Mouse (Mus musculus) hindbrain, postnatal 0 days (tissue): Measurements from ENCODE around the gene Hoxd4. TPM values are rescaled to one million over a fixed set of nuclear protein-coding genes. Genes with fewer than 3 reads are reported as not detected.

ENCODE experiments used
- ATAC-seq: fragments of 200-750 bp; cut with Nextera tagmentation; 2 replicates; pipeline ENCODE4 v1.8.0; 2017; ENCODE audit warnings: mild to moderate bottlenecking, moderate TSS enrichment, moderate library complexity
- DNase-seq: peaks from one replicate; pipeline ENCODE4 v3.0.0-alpha.2; 2015; ENCODE audit warnings: low spot score
- H3K27ac ChIP-seq: fragments of 300-500 bp; sonication (generic); 2 replicates; pipeline ENCODE4 v1.5.1; 2014; ENCODE audit warnings: mild to moderate bottlenecking
- H3K27me3 ChIP-seq: fragments of 300-500 bp; sonication (generic); 2 replicates; pipeline ENCODE4 v1.6.1; 2014; ENCODE audit warnings: low read length, mixed read lengths; ENCODE audit not compliant: insufficient read depth
- H3K36me3 ChIP-seq: fragments of 300-500 bp; sonication (generic); 2 replicates; pipeline ENCODE4 v1.6.1; 2014; ENCODE audit warnings: low read length, mixed read lengths; ENCODE audit not compliant: insufficient read depth
- H3K4me1 ChIP-seq: fragments of 300-500 bp; sonication (generic); 2 replicates; pipeline ENCODE4 v1.6.1; 2014; ENCODE audit warnings: antibody characterized with exemption, low read length, mixed read lengths; ENCODE audit not compliant: insufficient read depth
- H3K4me2 ChIP-seq: fragments of 300-500 bp; sonication (generic); 2 replicates; pipeline ENCODE4 v1.6.1; 2014; ENCODE audit warnings: low read depth, mild to moderate bottlenecking, low read length, moderate library complexity, mixed read lengths
- H3K4me3 ChIP-seq: fragments of 300-500 bp; sonication (generic); 2 replicates; pipeline ENCODE4 v1.5.1; 2014; ENCODE audit warnings: low read length
- H3K9ac ChIP-seq: fragments of 300-500 bp; sonication (generic); replicated peaks from 2 replicates; pipeline ENCODE4 v1.6.1; 2014; ENCODE audit warnings: mild to moderate bottlenecking, low read length, moderate library complexity, mixed read lengths
- H3K9me3 ChIP-seq: fragments of 300-500 bp; sonication (generic); 2 replicates; pipeline ENCODE4 v1.6.1; 2016; ENCODE audit warnings: low read length, mixed read lengths
- CTCF ChIP-seq: IDR thresholded peaks from 2 replicates; pipeline ENCODE4 v1.5.1; 2016; ENCODE audit warnings: antibody characterized with exemption, control low read depth, low read depth
- WGBS: fragments of 180-500 bp; shearing (Covaris S2); extraction: QIAGEN DNeasy Blood & Tissue Kit; methylation state at CpG from one replicate; pipeline ENCODE4 v1.1.7; 2014; 5-methylcytosine and 5-hydroxymethylcytosine counted together
- polyA plus RNA-seq: library from polyadenylated mRNA; unstranded; fragments of >200 nt; fragmentation: Nextera tagmentation; extraction: Ambion mirVana; gene quantifications from 2 replicates; pipeline ENCODE4 v1.2.1, GENCODE M21; 2015
- total RNA-seq: library from RNA; depleted of rRNA; stranded (reverse); fragments of >200 nt; gene quantifications from 2 replicates; pipeline ENCODE4 v1.2.3, GENCODE M21; 2014

The Hoxd4 gene
- total and polyA plus RNA-seq, 2 experiments from 2014 or later: 1.6 to 18.1 TPM

GRCm38 (mm10) chr2:74668370-74669229 is 43.1 kb upstream of the Hoxd4 start:
- ATAC-seq: peak; percentile 38; the same call in 1 of the 2 replicates
- H3K36me3 ChIP-seq: no peaks in the 10 kb centered on the region
- under 1% methylated on average over 72 of the region's 74 CpGs for WGBS
- no peaks in the 10 kb centered on the region for H3K4me1 ChIP-seq
- no peaks in the 10 kb centered on the region for H3K9me3 ChIP-seq
- no peak for TF ChIP-seq CTCF
- peak overlapping the region; percentile 43 for H3K4me2 ChIP-seq
- peak overlapping the region; percentile 23 for H3K4me3 ChIP-seq
- peaks cover 92% of the 10 kb centered on the region for H3K27me3 ChIP-seq
- H3K27ac ChIP-seq: no peak overlapping the region
- DNase-seq: no peak
- no peak overlapping the region for H3K9ac ChIP-seq

- DNase-seq: no peak
- no peak overlapping the region for H3K9ac ChIP-seq
These were observed 42.5 kb upstream of the Hoxd4 start for GRCm38 (mm10) chr2:74669230-74669578.

DNA sequence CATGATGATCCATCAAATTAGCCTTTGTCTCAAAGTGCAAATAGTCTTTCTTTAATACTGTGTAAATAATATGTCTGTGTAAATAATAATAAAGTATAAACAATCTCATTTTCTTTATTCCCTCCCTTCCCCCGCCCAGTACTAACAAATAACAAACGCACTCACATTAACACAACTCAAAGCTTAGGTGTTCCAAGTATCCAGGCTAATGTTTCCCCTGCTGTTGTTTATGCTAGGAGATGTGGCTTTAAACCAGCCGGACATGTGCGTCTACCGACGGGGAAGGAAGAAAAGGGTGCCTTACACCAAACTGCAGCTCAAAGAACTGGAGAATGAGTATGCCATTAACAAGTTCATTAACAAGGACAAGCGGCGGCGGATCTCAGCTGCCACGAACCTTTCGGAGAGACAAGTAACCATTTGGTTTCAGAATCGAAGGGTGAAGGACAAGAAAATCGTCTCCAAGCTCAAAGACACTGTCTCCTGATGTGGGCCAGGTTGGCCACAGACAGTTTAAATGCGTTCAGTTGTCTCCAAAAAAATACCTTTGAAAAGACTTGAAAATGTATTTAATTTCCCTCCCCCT is 42.0 kb upstream of the Hoxd4 start:
- no peak for TF ChIP-seq CTCF

More at GRCm38 (mm10) chr2:74669230-74669578, 42.5 kb upstream of the Hoxd4 start:
- Histone ChIP-seq H3K27ac (no peak overlapping the region), H3K36me3 (no peaks in the 10 kb centered on the region), H3K4me1 (no peaks in the 10 kb centered on the region), H3K4me3 (no peak overlapping the region), H3K9me3 (no peaks in the 10 kb centered on the region), H3K27me3 (peaks cover 92% of the 10 kb centered on the region), H3K4me2 (no peak overlapping the region)
- TF ChIP-seq CTCF: no peak
- 2% methylated on average over 3 of the region's 3 CpGs for WGBS
- no peak for ATAC-seq

GRCm38 (mm10) chr2:74670632-74671188 is 41.0 kb upstream of the Hoxd4 start:
- no peak overlapping the region for H3K9ac ChIP-seq
- H3K4me3 ChIP-seq: no peak overlapping the region
- no peaks in the 10 kb centered on the region for H3K36me3 ChIP-seq
- H3K4me1 ChIP-seq: no peaks in the 10 kb centered on the region
- no peaks in the 10 kb centered on the region for H3K9me3 ChIP-seq
- no peak for DNase-seq
- no peak for TF ChIP-seq CTCF
- no peak for ATAC-seq
- H3K27ac ChIP-seq: no peak overlapping the region
- 2% methylated on average over 3 of the region's 3 CpGs for WGBS
- H3K27me3 ChIP-seq: peaks cover 92% of the 10 kb centered on the region
- no peak overlapping the region for H3K4me2 ChIP-seq

More for the DNA sequence above, 42.0 kb upstream of the Hoxd4 start:
- Histone ChIP-seq H3K36me3 (no peaks in the 10 kb centered on the region), H3K4me2 (no peak overlapping the region), H3K9me3 (no peaks in the 10 kb centered on the region), H3K27me3 (peaks cover 92% of the 10 kb centered on the region), H3K4me3 (no peak overlapping the region), H3K4me1 (no peaks in the 10 kb centered on the region), H3K27ac (no peak overlapping the region), H3K9ac (no peak overlapping the region)
- ATAC-seq (no peak), DNase-seq (no peak)
- 3% methylated on average over 14 of the region's 14 CpGs for WGBS

- Histone ChIP-seq H3K4me3 (no peak overlapping the region), H3K4me1 (no peaks in the 10 kb centered on the region), H3K9ac (no peak overlapping the region), H3K9me3 (no peaks in the 10 kb centered on the region), H3K27me3 (peaks cover 94% of the 10 kb centered on the region), H3K4me2 (no peak overlapping the region), H3K36me3 (no peaks in the 10 kb centered on the region), H3K27ac (no peak overlapping the region)
- 12% methylated on average over 5 of the region's 5 CpGs for WGBS
- no peak for ATAC-seq
- no peak for TF ChIP-seq CTCF
- DNase-seq: no peak
These were observed 39.9 kb upstream of the Hoxd4 start for GRCm38 (mm10) chr2:74671847-74672246.

DNA sequence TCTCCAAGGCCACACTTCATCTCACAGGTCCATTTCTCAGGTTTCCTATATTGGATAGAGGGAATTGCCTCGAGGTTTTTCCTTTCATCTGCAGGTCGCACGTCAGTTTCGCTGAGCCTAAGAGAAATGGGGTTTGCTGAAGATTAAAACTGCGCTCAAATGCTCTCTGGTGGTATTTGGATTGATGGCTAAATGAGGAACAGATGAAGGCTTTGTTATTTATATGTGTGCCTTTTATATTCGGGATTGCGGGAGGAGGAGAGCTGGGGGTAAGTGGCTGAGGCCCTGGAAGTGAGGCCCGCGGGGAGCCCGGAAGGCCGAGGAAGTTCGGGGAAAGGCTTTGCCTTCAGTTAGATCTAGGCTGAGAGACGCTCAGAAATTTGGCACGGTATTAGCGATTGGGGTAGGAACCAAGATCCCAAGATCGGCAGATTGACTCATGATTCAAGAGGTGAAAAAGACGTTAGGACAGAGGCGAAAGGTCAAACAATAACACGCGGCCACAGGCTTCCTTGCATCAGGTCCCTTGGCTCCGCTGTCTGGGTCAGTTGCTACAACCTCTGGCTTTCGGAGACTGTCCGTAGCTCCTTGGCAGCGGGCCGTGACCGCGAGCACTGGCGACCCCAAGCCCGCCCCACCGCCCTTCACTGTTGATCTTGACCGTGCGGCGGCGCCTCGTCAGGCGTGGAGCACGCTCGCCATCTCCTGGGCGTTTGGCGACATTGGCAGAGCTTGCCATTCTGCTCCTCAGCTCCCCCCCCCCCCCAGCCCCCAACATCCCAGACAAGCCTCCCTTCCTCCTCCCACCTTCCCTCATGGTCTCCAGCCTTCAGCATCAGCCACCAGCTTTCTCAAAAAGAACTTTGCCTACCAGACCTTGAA is 39.0 kb upstream of the Hoxd4 start:
- DNase-seq: peak; percentile 83
- Histone ChIP-seq H3K4me1 (no peaks in the 10 kb centered on the region), H3K4me3 (peak overlapping the region; percentile 22), H3K27ac (no peak overlapping the region), H3K4me2 (peak overlapping the region; percentile 49), H3K36me3 (no peaks in the 10 kb centered on the region), H3K27me3 (peaks cover 98% of the 10 kb centered on the region), H3K9me3 (no peaks in the 10 kb centered on the region), H3K9ac (no peak overlapping the region)
- ATAC-seq: peak; percentile 50
- TF ChIP-seq CTCF: peak; percentile 83
- 4% methylated on average over 40 of the region's 40 CpGs for WGBS
